Mouse (Mus musculus): ENCODE measurements around the gene Lrrc8d. TPM values are rescaled to one million over a fixed set of nuclear protein-coding genes. Genes with fewer than 3 reads are reported as not detected.

Gene Lrrc8d
- total RNA-seq, 2 experiments from 2014 or later: 47.7 to 48.8 TPM

- no peak for DNase-seq
Observed at GRCm38 (mm10) chr5:105818411-105818810, 118.6 kb downstream of the Lrrc8d start.

- no peak for DNase-seq
Observed at GRCm38 (mm10) chr5:105821390-105821789, 121.6 kb downstream of the Lrrc8d start.

- no peak for DNase-seq
Observed at GRCm38 (mm10) chr5:105822521-105823498, 123.0 kb downstream of the Lrrc8d start.

- no peak for DNase-seq
Observed at GRCm38 (mm10) chr5:105824282-105824681, 124.5 kb downstream of the Lrrc8d start.

GRCm38 (mm10) chr5:105824827-105825226 is 125.1 kb downstream of the Lrrc8d start:
- no peak for DNase-seq

- no peak for DNase-seq
Observed at GRCm38 (mm10) chr5:105826916-105827510, 127.2 kb downstream of the Lrrc8d start.

GRCm38 (mm10) chr5:105828050-105828449 is 128.3 kb downstream of the Lrrc8d start:
- DNase-seq: no peak

GRCm38 (mm10) chr5:105829008-105829586 is 129.3 kb downstream of the Lrrc8d start:
- DNase-seq: no peak

- DNase-seq: no peak
Observed at GRCm38 (mm10) chr5:105832140-105832539, 132.4 kb downstream of the Lrrc8d start.

GRCm38 (mm10) chr5:105833923-105834322 is 134.2 kb downstream of the Lrrc8d start:
- no peak for DNase-seq

GRCm38 (mm10) chr5:105836006-105836405 is 136.2 kb downstream of the Lrrc8d start:
- no peak for DNase-seq

GRCm38 (mm10) chr5:105839740-105840310 is 140.1 kb downstream of the Lrrc8d start:
- DNase-seq: no peak

GRCm38 (mm10) chr5:105844044-105844753 is 144.4 kb downstream of the Lrrc8d start:
- DNase-seq: no peak

- DNase-seq: no peak
Observed at GRCm38 (mm10) chr5:105845041-105845440, 145.3 kb downstream of the Lrrc8d start.

- DNase-seq: no peak
Observed at GRCm38 (mm10) chr5:105847726-105848125, 148.0 kb downstream of the Lrrc8d start.

GRCm38 (mm10) chr5:105849222-105849621 is 149.5 kb downstream of the Lrrc8d start:
- DNase-seq: no peak

GRCm38 (mm10) chr5:105849643-105850042 is 149.9 kb downstream of the Lrrc8d start:
- DNase-seq: no peak

- DNase-seq: no peak
Observed at GRCm38 (mm10) chr5:105853271-105853670, 153.5 kb downstream of the Lrrc8d start.

GRCm38 (mm10) chr5:105857486-105857885 is 157.7 kb downstream of the Lrrc8d start:
- no peak for DNase-seq

- no peak for DNase-seq
Observed at GRCm38 (mm10) chr5:105858754-105859694, 159.3 kb downstream of the Lrrc8d start.
